Mouse (Mus musculus): ENCODE measurements around the gene Bola3. TPM values are rescaled to one million over a fixed set of nuclear protein-coding genes. Genes with fewer than 3 reads are reported as not detected.

Gene Bola3
- polyA plus RNA-seq, 1 experiment = 111 TPM

DNA sequence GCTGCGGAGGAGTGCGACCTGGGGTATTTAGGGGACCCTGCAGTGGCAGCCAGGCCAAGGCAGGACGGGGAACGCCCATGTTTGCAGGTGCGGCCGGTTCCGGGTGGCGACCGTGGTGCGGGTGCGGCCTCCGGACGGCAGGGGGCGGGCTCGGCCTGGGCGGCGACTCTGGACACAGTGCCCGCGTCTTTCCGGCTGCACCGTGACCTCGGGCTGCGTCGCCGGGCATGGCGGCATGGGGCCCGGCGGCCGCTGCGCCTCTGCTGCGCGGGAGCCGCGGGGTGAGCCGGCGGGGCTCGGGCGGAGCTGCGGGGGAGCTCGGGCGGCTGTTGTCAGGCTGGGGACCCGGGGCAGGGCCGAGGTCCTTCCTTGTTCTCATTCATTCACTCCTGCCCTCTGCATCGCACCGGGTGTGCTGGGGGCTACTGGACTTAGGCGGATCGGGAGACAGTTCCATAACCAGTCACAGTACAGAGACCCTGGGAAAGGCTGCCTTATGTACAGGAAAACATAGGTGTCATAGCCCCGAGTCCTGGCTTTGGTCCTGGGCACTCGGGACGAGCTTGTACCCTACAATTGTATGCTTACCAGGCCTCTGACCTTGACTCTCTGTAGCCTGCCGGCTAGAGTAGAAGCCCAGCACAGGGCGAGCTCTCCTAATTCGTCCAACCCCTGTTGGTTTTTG is 469 bp downstream of the Bola3 start:
- peaks cover 20% of the 10 kb centered on the region for H3K79me2 ChIP-seq (ENCODE audit: control insufficient read depth, insufficient read depth)
- H3K36me3 ChIP-seq (ENCODE audit: control insufficient read depth, insufficient read depth) = peaks cover 17% of the 10 kb centered on the region
- peak overlapping the region; percentile 72 for H3K4me3 ChIP-seq (ENCODE audit: insufficient read depth, poor library complexity, severe bottlenecking)
- TF ChIP-seq CTCF (IDR thresholded peaks at IDR 0.05; ENCODE audit: control insufficient read depth, insufficient read depth, insufficient read length) (peak; percentile 100), MYOG (IDR thresholded peaks at IDR 0.05; ENCODE audit: control insufficient read depth, extremely low read depth, insufficient read length) (no peak), MAX (IDR thresholded peaks at IDR 0.05) (peak; percentile 77), MYOD1 (IDR thresholded peaks at IDR 0.05; ENCODE audit: control insufficient read depth, insufficient read length, low read depth) (no peak), USF1 (IDR thresholded peaks at IDR 0.05; ENCODE audit: low read depth) (no peak), CEBPB (IDR thresholded peaks at IDR 0.05; ENCODE audit: low read depth) (no peak), FOSL1 (IDR thresholded peaks at IDR 0.05; ENCODE audit: insufficient read depth, low read length, poor library complexity, severe bottlenecking) (no peak)
- H3K27me3 ChIP-seq (ENCODE audit: control insufficient read depth, insufficient read depth, insufficient read length) = no peaks in the 10 kb centered on the region
- H3K79me3 ChIP-seq (ENCODE audit: low read depth) = peaks cover 2% of the 10 kb centered on the region
- H3ac ChIP-seq (ENCODE audit: control insufficient read depth, insufficient read length, low read depth) = peak overlapping the region; percentile 93

DNA sequence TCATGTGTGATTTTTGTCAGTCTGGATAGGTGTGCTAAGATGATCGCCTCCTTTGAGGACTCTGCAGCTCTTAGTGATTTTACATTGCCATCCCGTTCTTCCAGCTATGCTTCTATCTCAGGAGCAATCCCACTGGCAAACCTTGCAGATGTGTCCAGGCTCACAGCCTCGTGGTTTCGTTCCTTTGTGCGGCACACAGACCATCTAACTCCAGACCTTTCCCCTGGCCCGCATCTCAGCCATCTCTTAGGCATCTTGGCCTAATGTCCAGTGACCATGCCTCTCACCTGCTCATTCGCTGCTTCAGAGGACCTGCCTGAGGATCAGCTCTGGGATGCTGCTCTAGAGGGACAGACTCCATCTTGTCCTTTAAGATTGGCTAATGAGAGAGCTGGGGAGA is 1.2 kb downstream of the Bola3 start:
- Histone ChIP-seq H3K79me3 (ENCODE audit: low read depth) (peaks cover 2% of the 10 kb centered on the region), H3ac (ENCODE audit: control insufficient read depth, insufficient read length, low read depth) (peak overlapping the region; percentile 93), H3K4me3 (ENCODE audit: insufficient read depth, poor library complexity, severe bottlenecking) (peak overlapping the region; percentile 72), H3K79me2 (ENCODE audit: control insufficient read depth, insufficient read depth) (peaks cover 20% of the 10 kb centered on the region), H3K36me3 (ENCODE audit: control insufficient read depth, insufficient read depth) (peaks cover 20% of the 10 kb centered on the region), H3K27me3 (ENCODE audit: control insufficient read depth, insufficient read depth, insufficient read length) (no peaks in the 10 kb centered on the region)
- TF ChIP-seq MYOD1 (IDR thresholded peaks at IDR 0.05; ENCODE audit: control insufficient read depth, insufficient read length, low read depth) (no peak), CEBPB (IDR thresholded peaks at IDR 0.05; ENCODE audit: low read depth) (no peak), MYOG (IDR thresholded peaks at IDR 0.05; ENCODE audit: control insufficient read depth, extremely low read depth, insufficient read length) (no peak), USF1 (IDR thresholded peaks at IDR 0.05; ENCODE audit: low read depth) (no peak), MAX (IDR thresholded peaks at IDR 0.05) (no peak), CTCF (IDR thresholded peaks at IDR 0.05; ENCODE audit: control insufficient read depth, insufficient read depth, insufficient read length) (no peak), FOSL1 (IDR thresholded peaks at IDR 0.05; ENCODE audit: insufficient read depth, low read length, poor library complexity, severe bottlenecking) (no peak)

DNA sequence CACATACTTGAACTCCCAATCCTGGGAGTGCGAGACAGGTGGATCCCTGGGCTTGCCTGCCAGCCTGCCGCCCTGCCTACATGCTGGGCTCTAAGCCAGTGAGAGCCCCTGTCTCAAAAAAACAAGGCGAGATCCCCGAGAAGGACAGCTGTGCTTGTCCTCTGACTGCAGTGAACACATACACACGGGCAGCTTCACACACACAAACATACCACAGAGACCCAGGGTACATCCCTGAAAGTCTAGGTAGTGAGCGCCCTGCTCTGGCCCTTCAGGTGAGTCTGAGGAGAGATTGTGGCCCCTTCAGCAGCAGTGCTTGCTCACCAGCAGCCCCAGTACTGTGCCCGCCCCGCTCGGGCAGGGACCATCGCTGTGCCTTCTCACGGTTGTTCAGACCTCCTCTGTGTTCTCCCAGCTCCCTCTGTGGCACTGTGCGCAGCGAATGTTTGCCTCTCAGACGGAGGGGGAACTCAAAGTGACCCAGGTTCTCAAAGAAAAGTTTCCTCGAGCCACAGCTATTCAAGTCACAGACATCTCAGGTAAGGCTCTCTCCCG is 2.0 kb downstream of the Bola3 start:
- Histone ChIP-seq H3ac (ENCODE audit: control insufficient read depth, insufficient read length, low read depth) (no peak overlapping the region), H3K79me3 (ENCODE audit: low read depth) (peaks cover 2% of the 10 kb centered on the region), H3K4me3 (ENCODE audit: insufficient read depth, poor library complexity, severe bottlenecking) (no peak overlapping the region), H3K36me3 (ENCODE audit: control insufficient read depth, insufficient read depth) (peaks cover 27% of the 10 kb centered on the region), H3K27me3 (ENCODE audit: control insufficient read depth, insufficient read depth, insufficient read length) (no peaks in the 10 kb centered on the region), H3K79me2 (ENCODE audit: control insufficient read depth, insufficient read depth) (peaks cover 20% of the 10 kb centered on the region)
- no peak for TF ChIP-seq MYOG (IDR thresholded peaks at IDR 0.05; ENCODE audit: control insufficient read depth, extremely low read depth, insufficient read length)
- TF ChIP-seq MAX (IDR thresholded peaks at IDR 0.05) = no peak
- no peak for TF ChIP-seq FOSL1 (IDR thresholded peaks at IDR 0.05; ENCODE audit: insufficient read depth, low read length, poor library complexity, severe bottlenecking)
- no peak for TF ChIP-seq USF1 (IDR thresholded peaks at IDR 0.05; ENCODE audit: low read depth)
- no peak for TF ChIP-seq MYOD1 (IDR thresholded peaks at IDR 0.05; ENCODE audit: control insufficient read depth, insufficient read length, low read depth)
- TF ChIP-seq CEBPB (IDR thresholded peaks at IDR 0.05; ENCODE audit: low read depth) = no peak
- no peak for TF ChIP-seq CTCF (IDR thresholded peaks at IDR 0.05; ENCODE audit: control insufficient read depth, insufficient read depth, insufficient read length)

DNA sequence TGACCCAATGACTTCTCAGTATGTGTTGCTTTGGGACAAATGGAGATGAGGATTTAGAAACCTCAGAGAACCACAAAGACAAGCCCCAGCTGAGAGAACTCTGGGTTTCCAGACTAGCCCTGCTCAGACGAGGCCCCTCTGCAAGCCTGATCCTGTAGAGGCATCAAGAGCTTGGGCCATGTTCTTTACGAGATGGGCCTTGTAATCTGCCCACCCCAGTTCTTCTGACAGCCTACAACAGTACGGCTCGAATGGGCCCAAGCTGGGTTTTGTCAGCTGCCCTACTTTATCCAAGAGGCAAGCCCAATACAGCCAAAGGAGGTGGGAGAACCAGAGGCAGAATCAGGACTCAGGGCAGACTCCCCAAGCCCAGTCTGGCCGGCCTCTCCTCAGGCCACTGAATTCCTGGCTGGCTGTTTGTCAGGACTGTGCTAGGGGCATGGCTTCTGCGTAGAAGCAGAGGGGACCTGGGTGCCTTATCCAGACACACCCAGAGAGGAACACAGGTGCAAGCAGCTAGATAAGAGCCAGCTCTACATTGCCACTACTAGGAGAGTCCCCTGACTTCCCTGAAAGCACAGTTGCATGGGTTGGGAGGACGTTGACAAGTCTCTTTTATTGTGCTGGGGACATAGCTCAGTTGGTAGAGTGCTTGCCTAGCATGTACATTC is 2.7 kb downstream of the Bola3 start:
- peaks cover 2% of the 10 kb centered on the region for H3K79me3 ChIP-seq (ENCODE audit: low read depth)
- no peak overlapping the region for H3ac ChIP-seq (ENCODE audit: control insufficient read depth, insufficient read length, low read depth)
- no peaks in the 10 kb centered on the region for H3K27me3 ChIP-seq (ENCODE audit: control insufficient read depth, insufficient read depth, insufficient read length)
- peaks cover 27% of the 10 kb centered on the region for H3K36me3 ChIP-seq (ENCODE audit: control insufficient read depth, insufficient read depth)
- H3K79me2 ChIP-seq (ENCODE audit: control insufficient read depth, insufficient read depth) = peaks cover 20% of the 10 kb centered on the region
- TF ChIP-seq USF1 (IDR thresholded peaks at IDR 0.05; ENCODE audit: low read depth) (no peak), MAX (IDR thresholded peaks at IDR 0.05) (no peak), MYOG (IDR thresholded peaks at IDR 0.05; ENCODE audit: control insufficient read depth, extremely low read depth, insufficient read length) (no peak), CTCF (IDR thresholded peaks at IDR 0.05; ENCODE audit: control insufficient read depth, insufficient read depth, insufficient read length) (no peak), CEBPB (IDR thresholded peaks at IDR 0.05; ENCODE audit: low read depth) (no peak), MYOD1 (IDR thresholded peaks at IDR 0.05; ENCODE audit: control insufficient read depth, insufficient read length, low read depth) (no peak), FOSL1 (IDR thresholded peaks at IDR 0.05; ENCODE audit: insufficient read depth, low read length, poor library complexity, severe bottlenecking) (no peak)
- no peak overlapping the region for H3K4me3 ChIP-seq (ENCODE audit: insufficient read depth, poor library complexity, severe bottlenecking)

GRCm38 (mm10) chr6:83352666-83353410 is 3.9 kb downstream of the Bola3 start:
- no peak overlapping the region for H3ac ChIP-seq (ENCODE audit: control insufficient read depth, insufficient read length, low read depth)
- no peak overlapping the region for H3K4me3 ChIP-seq (ENCODE audit: insufficient read depth, poor library complexity, severe bottlenecking)
- H3K79me3 ChIP-seq (ENCODE audit: low read depth) = peaks cover 2% of the 10 kb centered on the region
- peaks cover 20% of the 10 kb centered on the region for H3K79me2 ChIP-seq (ENCODE audit: control insufficient read depth, insufficient read depth)
- peaks cover 35% of the 10 kb centered on the region for H3K36me3 ChIP-seq (ENCODE audit: control insufficient read depth, insufficient read depth)
- no peaks in the 10 kb centered on the region for H3K27me3 ChIP-seq (ENCODE audit: control insufficient read depth, insufficient read depth, insufficient read length)
- TF ChIP-seq MAX (IDR thresholded peaks at IDR 0.05) (no peak), CEBPB (IDR thresholded peaks at IDR 0.05; ENCODE audit: low read depth) (no peak), CTCF (IDR thresholded peaks at IDR 0.05; ENCODE audit: control insufficient read depth, insufficient read depth, insufficient read length) (no peak), MYOG (IDR thresholded peaks at IDR 0.05; ENCODE audit: control insufficient read depth, extremely low read depth, insufficient read length) (no peak), FOSL1 (IDR thresholded peaks at IDR 0.05; ENCODE audit: insufficient read depth, low read length, poor library complexity, severe bottlenecking) (no peak), USF1 (IDR thresholded peaks at IDR 0.05; ENCODE audit: low read depth) (no peak), MYOD1 (IDR thresholded peaks at IDR 0.05; ENCODE audit: control insufficient read depth, insufficient read length, low read depth) (no peak)
